Mouse (Mus musculus) lung, embryonic 16.5 days (tissue): Measurements from ENCODE around the gene Otog. TPM values are rescaled to one million over a fixed set of nuclear protein-coding genes. Genes with fewer than 3 reads are reported as not detected.
A peak's percentile ranks its signal among the peaks of the same experiment; 100 is the strongest.

Experiments used
- ATAC-seq: fragments of 200-750 bp; cut with Nextera tagmentation; 2 replicates; pipeline ENCODE4 v1.8.0; 2017; ENCODE audit warnings: low read depth, mild to moderate bottlenecking, moderate library complexity
- H3K27ac ChIP-seq: fragments of 300-500 bp; sonication (generic); 2 replicates; pipeline ENCODE4 v1.5.1; 2014; ENCODE audit warnings: mild to moderate bottlenecking, control low read depth, low read length
- H3K27me3 ChIP-seq: fragments of 300-500 bp; sonication (generic); 2 replicates; pipeline ENCODE4 v1.6.1; 2014; ENCODE audit warnings: low read depth, low read length, mixed read lengths; ENCODE audit not compliant: control insufficient read depth, insufficient read depth
- H3K36me3 ChIP-seq: fragments of 300-500 bp; sonication (generic); 2 replicates; pipeline ENCODE4 v1.6.1; 2014; ENCODE audit warnings: low read length; ENCODE audit not compliant: control insufficient read depth, insufficient read depth
- H3K4me1 ChIP-seq: fragments of 300-500 bp; sonication (generic); replicated peaks from 2 replicates; pipeline ENCODE4 v1.6.1; 2014; ENCODE audit warnings: low read length, mixed read lengths; ENCODE audit not compliant: control insufficient read depth, insufficient read depth
- H3K4me2 ChIP-seq: fragments of 300-500 bp; sonication (generic); 2 replicates; pipeline ENCODE4 v1.6.1; 2014; ENCODE audit warnings: low read depth, low read length, control low read depth
- H3K4me3 ChIP-seq: fragments of 300-500 bp; sonication (generic); 2 replicates; pipeline ENCODE4 v1.5.1; 2014; ENCODE audit warnings: mild to moderate bottlenecking, low read length, control low read depth
- H3K9ac ChIP-seq: fragments of 300-500 bp; sonication (generic); 2 replicates; pipeline ENCODE4 v1.6.1; 2014; ENCODE audit warnings: low read length, control low read depth
- H3K9me3 ChIP-seq: fragments of 300-500 bp; sonication (generic); 2 replicates; pipeline ENCODE4 v1.6.1; 2016; ENCODE audit warnings: low read length; ENCODE audit not compliant: control insufficient read depth
- WGBS: fragments of 180-500 bp; shearing (Covaris S2); extraction: QIAGEN DNeasy Blood & Tissue Kit; methylation state at CpG from one replicate; pipeline ENCODE4 v1.1.7; 2014; 5-methylcytosine and 5-hydroxymethylcytosine counted together
- polyA plus RNA-seq: library from polyadenylated mRNA; unstranded; fragments of >200 nt; fragmentation: Nextera tagmentation; extraction: Ambion mirVana; gene quantifications from 2 replicates; pipeline ENCODE4 v1.2.1, GENCODE M21; 2015

Gene Otog
- polyA plus RNA-seq, 1 experiment from 2014 or later = not detected

DNA sequence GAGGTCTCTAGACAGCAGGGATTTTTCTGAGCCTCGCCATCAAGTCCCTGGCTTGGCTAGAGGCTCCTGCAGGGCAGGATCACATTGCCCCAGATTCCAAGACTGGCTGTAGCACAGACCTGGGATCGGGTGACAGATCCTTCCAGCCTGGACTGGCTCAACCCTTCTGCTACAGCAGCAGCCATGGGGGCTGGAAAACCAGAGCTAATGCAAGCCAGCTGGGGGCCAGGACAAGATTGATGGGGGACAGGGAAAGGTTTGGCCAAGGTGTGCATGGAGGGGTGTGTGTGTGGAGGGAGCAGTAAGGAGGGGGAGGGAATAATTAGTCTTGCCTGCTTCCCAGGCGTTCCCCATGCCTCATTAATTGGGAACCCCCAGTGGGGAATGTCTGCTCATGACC is 99.0 kb downstream of the Otog start:
- Histone ChIP-seq H3K36me3 (no peaks in the 10 kb centered on the region), H3K9me3 (no peaks in the 10 kb centered on the region), H3K4me3 (no peak overlapping the region), H3K4me1 (no peaks in the 10 kb centered on the region), H3K27me3 (no peaks in the 10 kb centered on the region), H3K9ac (no peak overlapping the region), H3K4me2 (no peak overlapping the region), H3K27ac (no peak overlapping the region)
- 31% methylated on average over 3 of the region's 3 CpGs for WGBS
- no peak for ATAC-seq

DNA sequence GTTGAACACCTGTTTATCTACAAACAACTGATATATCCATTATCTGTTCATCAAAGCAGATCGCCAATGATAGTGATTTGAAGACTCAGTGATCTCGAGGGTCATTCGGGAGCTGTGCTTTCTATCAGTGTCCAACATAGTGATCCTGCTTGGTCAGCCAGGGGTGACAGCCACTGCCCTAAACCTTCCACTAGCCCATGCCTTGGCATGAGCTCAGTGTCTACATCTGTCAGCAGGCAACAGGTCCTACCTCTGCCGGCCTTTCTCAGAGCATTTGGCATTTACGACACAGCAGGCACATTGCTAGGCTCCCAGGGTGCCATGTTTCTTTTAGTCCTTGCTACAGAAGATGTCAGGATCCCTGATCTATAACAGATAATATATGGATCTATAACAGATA is 99.5 kb downstream of the Otog start:
- Histone ChIP-seq H3K4me2 (no peak overlapping the region), H3K9me3 (no peaks in the 10 kb centered on the region), H3K27ac (no peak overlapping the region), H3K36me3 (no peaks in the 10 kb centered on the region), H3K9ac (no peak overlapping the region), H3K4me3 (no peak overlapping the region), H3K4me1 (no peaks in the 10 kb centered on the region), H3K27me3 (no peaks in the 10 kb centered on the region)
- ATAC-seq = no peak
- WGBS = 71% methylated on average over 5 of the region's 5 CpGs

DNA sequence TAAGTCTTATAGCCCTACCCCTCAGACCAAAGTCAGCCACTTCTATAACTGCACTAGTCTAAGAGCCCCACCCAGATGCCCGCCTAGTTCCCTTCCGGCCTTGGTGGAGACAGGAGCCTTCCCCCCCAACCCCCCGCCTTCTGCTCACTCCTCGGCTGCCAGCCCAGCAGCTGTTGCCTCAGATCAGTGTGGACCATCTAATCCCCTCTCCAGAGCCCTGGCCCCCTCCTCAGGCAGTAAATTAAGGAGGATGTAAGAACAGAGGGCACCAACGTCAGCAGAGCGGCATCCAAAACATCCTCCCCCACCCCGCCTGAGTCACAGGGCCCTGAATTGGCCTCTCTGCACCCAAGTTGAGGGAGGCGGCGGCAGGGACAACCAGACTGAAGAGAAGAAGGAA is 100.7 kb downstream of the Otog start:
- 82% methylated on average over 9 of the region's 9 CpGs for WGBS
- ATAC-seq = no peak
- H3K4me3 ChIP-seq = no peak overlapping the region
- no peaks in the 10 kb centered on the region for H3K36me3 ChIP-seq
- H3K27ac ChIP-seq = no peak overlapping the region
- no peaks in the 10 kb centered on the region for H3K4me1 ChIP-seq
- no peak overlapping the region for H3K4me2 ChIP-seq
- H3K9ac ChIP-seq = no peak overlapping the region
- H3K27me3 ChIP-seq = no peaks in the 10 kb centered on the region
- H3K9me3 ChIP-seq = no peaks in the 10 kb centered on the region

DNA sequence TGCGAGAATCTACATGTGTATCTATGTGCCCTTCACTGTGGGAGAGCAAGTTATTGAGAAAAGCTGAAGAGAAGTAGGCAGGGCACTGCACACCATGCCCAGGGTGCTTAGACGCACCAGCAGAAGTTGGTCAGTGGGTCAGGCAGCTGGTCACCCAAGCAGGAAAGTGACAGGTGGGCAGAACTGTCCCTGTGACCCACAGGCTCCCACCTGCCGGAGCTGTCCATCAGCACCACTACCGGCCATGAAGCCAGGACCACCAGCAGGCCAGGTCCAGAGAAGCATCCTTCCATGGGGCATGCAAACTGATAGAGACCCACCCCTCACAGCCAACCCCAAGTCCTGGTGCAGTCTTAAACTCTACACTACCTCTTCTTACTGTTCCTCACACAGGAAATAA is 106.9 kb downstream of the Otog start:
- no peaks in the 10 kb centered on the region for H3K36me3 ChIP-seq
- H3K27me3 ChIP-seq = peaks cover 28% of the 10 kb centered on the region
- H3K9me3 ChIP-seq = no peaks in the 10 kb centered on the region
- no peaks in the 10 kb centered on the region for H3K4me1 ChIP-seq
- H3K4me2 ChIP-seq = no peak overlapping the region
- H3K4me3 ChIP-seq = no peak overlapping the region
- no peak for ATAC-seq
- 51% methylated on average over 4 of the region's 4 CpGs for WGBS
- no peak overlapping the region for H3K9ac ChIP-seq
- no peak overlapping the region for H3K27ac ChIP-seq

DNA sequence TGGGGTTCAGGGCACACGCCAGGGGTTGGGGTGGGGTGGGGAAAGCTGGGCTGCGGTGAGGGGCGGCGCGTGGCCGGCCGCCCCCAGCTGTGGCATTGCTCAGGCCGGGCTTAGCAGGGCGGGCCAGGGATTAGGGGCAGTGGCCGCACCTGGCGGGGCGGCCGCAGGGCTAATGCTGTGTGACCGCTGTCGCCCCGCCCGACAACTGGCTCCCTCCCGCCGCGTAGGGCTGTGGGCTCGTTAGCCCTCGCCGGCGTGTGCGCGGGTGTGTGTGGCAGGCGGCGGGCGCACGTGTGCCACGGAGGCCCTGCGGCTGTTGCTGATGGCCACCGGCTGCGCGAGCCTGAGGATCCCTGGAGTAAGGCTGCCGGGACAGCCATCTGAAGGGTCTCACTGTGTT is 108.0 kb downstream of the Otog start:
- no peaks in the 10 kb centered on the region for H3K9me3 ChIP-seq
- H3K4me3 ChIP-seq = no peak overlapping the region
- H3K9ac ChIP-seq = no peak overlapping the region
- 0 out of 2 replicates have a peak, but pooled peaks have one; percentile 15 for ATAC-seq
- H3K27ac ChIP-seq = no peak overlapping the region
- WGBS = 2% methylated on average over 32 of the region's 36 CpGs
- peaks cover 28% of the 10 kb centered on the region for H3K27me3 ChIP-seq
- H3K4me1 ChIP-seq = no peaks in the 10 kb centered on the region
- H3K36me3 ChIP-seq = no peaks in the 10 kb centered on the region
- no peak overlapping the region for H3K4me2 ChIP-seq

DNA sequence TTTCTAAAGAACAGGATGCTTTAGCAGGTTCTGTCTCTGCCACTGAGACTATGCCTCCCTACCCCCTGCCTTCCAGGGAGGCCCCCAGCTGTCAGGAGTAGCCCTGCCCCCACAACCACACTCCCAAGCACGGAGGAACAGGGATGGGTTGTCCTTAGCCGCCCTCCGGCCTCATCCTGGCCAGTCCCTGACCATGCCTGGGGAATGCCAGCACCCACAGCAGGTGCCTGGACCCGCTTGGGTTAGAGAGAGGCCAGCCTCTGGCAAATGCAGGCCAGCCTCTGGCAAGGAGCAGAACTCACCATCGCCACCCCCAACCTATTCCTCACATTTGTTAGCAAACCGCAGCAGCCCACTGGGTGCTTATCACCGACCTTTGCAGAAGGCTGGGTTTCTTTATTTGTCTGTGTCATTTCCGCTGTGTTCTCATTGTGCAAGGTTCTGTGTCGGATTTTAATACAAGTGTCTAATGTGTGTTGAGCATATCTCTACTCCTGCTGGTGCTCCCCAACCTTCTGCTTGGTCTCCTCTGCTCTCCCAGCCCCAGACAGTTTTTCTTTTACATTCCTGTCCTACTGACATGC is 109.4 kb downstream of the Otog start:
- Histone ChIP-seq H3K9me3 (no peaks in the 10 kb centered on the region), H3K27me3 (peaks cover 28% of the 10 kb centered on the region), H3K36me3 (no peaks in the 10 kb centered on the region), H3K9ac (no peak overlapping the region), H3K4me2 (no peak overlapping the region), H3K27ac (no peak overlapping the region), H3K4me3 (no peak overlapping the region), H3K4me1 (no peaks in the 10 kb centered on the region)
- WGBS = 37% methylated on average over 9 of the region's 9 CpGs
- no peak for ATAC-seq

DNA sequence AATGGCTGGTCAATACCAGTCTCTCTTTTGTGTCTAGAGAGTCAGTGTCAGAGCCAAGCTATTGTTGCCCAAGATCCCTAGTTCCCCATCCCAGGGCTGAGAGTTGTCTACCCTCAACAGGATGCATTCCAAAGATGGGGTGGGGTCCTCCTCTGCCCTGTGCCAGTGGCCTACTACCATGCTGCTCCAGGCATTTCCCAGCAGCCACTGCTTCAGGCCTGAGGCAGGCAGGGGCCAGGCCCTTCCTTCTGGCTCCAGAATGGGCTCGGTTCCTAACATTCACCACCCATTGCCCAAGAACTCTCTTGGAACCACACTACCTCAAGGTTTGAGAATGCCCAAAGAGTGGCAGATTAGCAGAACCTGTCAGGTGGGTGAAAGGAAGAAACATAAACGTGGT is 112.0 kb downstream of the Otog start:
- no peaks in the 10 kb centered on the region for H3K9me3 ChIP-seq
- H3K4me1 ChIP-seq = no peaks in the 10 kb centered on the region
- no peaks in the 10 kb centered on the region for H3K36me3 ChIP-seq
- no peak overlapping the region for H3K9ac ChIP-seq
- 60% methylated on average over 2 of the region's 2 CpGs for WGBS
- H3K4me2 ChIP-seq = no peak overlapping the region
- H3K27ac ChIP-seq = no peak overlapping the region
- H3K4me3 ChIP-seq = no peak overlapping the region
- H3K27me3 ChIP-seq = peaks cover 28% of the 10 kb centered on the region
- no peak for ATAC-seq

DNA sequence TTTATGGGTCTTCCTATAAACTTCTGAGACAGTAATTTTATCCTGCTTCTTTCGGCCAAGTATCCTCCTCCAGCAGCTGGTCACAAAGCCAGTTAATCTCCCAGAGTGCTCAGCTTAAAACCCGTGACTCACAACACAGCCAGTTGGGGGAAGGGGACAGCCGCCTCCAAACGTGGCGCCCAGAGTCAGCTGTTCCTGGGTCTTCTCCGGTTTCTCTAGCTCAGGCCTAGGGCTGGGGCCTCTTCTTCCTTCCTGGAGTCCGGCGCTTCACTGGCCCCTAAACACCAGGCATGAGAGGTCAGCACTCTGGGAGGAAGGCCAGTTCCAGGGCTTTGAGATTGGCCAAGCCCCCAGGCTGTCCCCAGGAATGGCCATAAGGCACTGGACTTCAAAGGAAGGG is 112.4 kb downstream of the Otog start:
- Histone ChIP-seq H3K4me2 (no peak overlapping the region), H3K9me3 (no peaks in the 10 kb centered on the region), H3K9ac (no peak overlapping the region), H3K4me3 (no peak overlapping the region), H3K27me3 (peaks cover 28% of the 10 kb centered on the region), H3K4me1 (no peaks in the 10 kb centered on the region), H3K36me3 (no peaks in the 10 kb centered on the region), H3K27ac (no peak overlapping the region)
- no peak for ATAC-seq
- 54% methylated on average over 8 of the region's 8 CpGs for WGBS

DNA sequence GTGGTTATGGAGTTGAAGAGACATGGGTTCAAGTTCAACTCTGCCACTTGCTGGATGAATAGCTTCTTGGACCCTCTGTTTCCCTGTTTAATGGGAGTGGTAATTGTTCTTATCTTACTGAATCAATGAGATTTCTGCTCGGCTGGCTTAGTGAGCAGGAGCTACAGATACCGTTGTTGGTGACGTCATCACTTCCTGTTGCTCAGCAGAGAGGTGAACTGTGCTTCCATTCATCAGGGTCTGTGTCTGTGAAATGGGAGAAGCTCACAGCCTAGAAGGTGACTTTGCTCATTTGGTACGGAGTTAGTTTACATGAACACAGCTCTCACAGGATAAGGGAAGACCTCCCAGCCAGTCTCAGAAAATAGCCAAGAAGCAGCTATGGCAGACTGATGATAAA is 113.1 kb downstream of the Otog start:
- no peak for ATAC-seq
- 13% methylated on average over 4 of the region's 4 CpGs for WGBS
- Histone ChIP-seq H3K4me3 (no peak overlapping the region), H3K4me1 (no peaks in the 10 kb centered on the region), H3K27me3 (peaks cover 21% of the 10 kb centered on the region), H3K4me2 (no peak overlapping the region), H3K36me3 (no peaks in the 10 kb centered on the region), H3K27ac (no peak overlapping the region), H3K9ac (no peak overlapping the region), H3K9me3 (no peaks in the 10 kb centered on the region)
